Mouse (Mus musculus) spleen, postnatal 14 days (tissue): ENCODE measurements at regions not wholly inside any gene's neighbourhood (a gene's known extent, or its start where the extent isn't known, plus 50 kb on each side); places are given as distances from the start of the nearest gene placed in this dataset.

Experiments
- DNase-seq, 2 experiments: peaks; one replicate each; pipeline ENCODE4 v3.0.0; 2021 to 2022; ENCODE audit warnings: low spot score in 2 of 2

- no peak for DNase-seq
Measured at GRCm38 (mm10) chr7:121214181-121214580, 132.7 kb downstream of the Otoa start.

DNA sequence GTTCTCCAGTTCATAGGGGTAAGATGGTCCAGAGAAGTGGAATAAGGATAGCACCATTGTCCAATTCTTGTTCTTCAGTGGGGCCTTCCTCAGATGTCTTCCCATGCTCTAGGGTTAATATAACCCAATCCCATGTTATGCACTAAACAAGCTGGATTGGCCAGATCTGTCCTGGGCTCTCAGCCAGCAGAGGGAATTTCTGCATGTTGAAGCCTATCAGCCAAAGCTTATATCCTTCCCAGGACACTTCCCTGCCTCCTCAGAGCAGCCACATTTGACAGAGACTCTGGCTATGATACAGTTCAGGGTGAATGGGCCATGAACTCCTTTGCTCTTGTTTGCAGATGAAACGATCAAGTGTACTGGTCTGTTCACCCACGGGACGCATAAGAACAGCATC, 133.6 kb downstream of the Otoa start:
- DNase-seq = no peak

DNA sequence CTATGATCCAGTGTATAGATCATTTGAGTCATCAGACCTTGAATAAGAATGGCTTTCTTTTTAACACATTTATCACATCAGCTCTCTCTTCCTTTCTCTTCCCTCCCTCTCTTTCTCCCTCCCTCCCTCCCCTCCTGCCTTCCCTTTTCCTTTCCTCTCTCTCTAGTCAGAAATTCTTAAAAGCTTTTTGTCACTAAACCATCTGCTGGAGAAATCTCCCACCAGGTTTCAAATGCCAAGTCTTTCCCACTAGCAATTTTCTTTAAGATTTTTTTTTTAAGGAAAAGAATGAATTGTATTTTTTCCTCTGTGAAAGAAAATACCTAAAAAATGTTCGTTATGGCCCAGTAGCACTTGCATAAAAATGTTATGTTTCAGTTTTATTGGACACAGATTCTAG, 134.3 kb downstream of the Otoa start:
- DNase-seq = no peak

- DNase-seq = no peak
Measured at GRCm38 (mm10) chr7:121218031-121218430, 136.6 kb downstream of the Otoa start.

- no peak for DNase-seq
Measured at GRCm38 (mm10) chr7:121221158-121221557, 139.7 kb downstream of the Otoa start.

GRCm38 (mm10) chr7:121231881-121232280, 150.4 kb downstream of the Otoa start:
- no peak for DNase-seq

- DNase-seq = no peak
Measured at GRCm38 (mm10) chr7:121234831-121235230, 153.4 kb downstream of the Otoa start.

- no peak for DNase-seq
Measured at GRCm38 (mm10) chr7:121239731-121240130, 151.9 kb upstream of the Hs3st2 start.

- no peak for DNase-seq
Measured at GRCm38 (mm10) chr7:121247845-121248244, 143.8 kb upstream of the Hs3st2 start.

- DNase-seq = no peak
Measured at GRCm38 (mm10) chr7:121257466-121257865, 134.2 kb upstream of the Hs3st2 start.

DNA sequence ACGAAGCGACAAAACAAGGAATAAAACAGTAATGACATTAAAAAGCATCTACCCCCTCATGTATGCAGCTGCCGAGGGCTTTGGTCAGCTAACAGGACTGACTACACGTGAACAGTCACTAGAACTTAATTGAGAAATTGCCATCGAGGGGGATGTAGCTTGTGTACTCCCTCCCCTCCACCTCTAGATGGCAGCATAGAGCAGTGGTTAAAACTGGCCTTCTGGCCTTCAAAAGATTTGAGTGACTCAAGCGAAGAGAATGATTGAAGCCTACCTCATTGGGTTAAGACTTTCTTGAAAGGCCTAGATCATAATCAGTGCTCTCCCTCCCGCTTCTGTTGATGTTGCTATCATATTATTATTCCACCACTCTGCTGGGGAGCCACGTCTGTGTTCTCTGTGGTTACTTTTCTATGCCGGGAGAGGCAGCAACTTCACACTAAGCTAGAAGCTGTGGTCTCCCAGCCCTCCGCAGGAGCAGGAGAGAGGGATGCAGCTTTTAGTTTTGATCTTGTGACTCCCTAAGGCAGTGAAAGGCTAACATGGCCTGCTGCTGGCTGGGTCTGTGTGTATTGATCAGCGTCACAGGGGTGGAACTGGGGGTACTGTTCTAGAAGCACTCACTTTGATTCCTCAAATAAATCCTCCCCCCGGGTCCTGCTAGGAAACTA, 132.7 kb upstream of the Hs3st2 start:
- DNase-seq = peak in 1 of 2 experiments; percentile 4

DNA sequence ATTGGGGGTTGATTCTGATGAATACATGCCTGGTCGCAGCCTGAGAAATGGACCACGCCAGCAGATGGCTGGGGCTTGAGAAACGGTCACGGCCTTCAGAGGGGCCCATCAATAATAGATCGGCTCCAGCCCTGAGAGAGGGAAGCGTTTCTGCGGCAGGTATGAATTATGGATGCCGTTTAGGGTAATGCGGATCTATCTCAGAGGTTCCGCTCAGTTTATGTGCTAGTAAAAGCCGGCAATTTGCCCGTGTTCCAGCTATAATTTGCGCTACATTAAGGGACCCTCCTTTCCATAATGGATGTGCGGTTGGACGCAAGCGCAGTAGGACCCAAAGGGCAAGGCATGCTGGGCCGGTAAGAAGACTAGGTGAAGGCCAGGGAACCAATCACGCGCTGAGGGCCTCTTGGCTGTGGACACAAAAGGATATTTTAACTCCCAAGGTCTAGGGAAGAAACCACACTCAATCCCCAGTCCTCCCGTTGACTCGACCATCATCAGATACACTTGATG, 132.1 kb upstream of the Hs3st2 start:
- DNase-seq = no peak

GRCm38 (mm10) chr7:121269358-121269757, 122.3 kb upstream of the Hs3st2 start:
- DNase-seq = no peak

- no peak for DNase-seq
Measured at GRCm38 (mm10) chr7:121280597-121280996, 111.1 kb upstream of the Hs3st2 start.

DNA sequence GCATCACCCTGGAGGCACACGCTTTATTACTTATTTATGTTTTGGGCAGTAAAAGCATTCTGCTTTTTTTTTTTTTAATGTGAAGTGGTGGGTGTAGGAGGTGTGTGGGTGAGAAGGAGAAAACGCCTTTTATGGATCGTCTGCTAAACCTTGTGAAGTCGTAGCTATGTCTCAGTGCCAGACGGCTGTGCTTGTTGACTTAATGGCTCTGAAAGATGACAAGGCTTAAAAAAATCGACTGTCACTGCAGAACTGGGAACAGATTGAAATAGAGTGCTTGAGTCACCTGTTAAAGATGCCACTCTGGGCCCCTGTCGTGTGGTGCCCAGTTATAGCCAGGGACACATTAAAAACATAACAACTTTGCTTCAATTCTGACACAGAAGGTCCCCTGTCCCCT, 109.5 kb upstream of the Hs3st2 start:
- DNase-seq = no peak

- no peak for DNase-seq
Measured at GRCm38 (mm10) chr7:121289737-121290136, 101.9 kb upstream of the Hs3st2 start.

DNA sequence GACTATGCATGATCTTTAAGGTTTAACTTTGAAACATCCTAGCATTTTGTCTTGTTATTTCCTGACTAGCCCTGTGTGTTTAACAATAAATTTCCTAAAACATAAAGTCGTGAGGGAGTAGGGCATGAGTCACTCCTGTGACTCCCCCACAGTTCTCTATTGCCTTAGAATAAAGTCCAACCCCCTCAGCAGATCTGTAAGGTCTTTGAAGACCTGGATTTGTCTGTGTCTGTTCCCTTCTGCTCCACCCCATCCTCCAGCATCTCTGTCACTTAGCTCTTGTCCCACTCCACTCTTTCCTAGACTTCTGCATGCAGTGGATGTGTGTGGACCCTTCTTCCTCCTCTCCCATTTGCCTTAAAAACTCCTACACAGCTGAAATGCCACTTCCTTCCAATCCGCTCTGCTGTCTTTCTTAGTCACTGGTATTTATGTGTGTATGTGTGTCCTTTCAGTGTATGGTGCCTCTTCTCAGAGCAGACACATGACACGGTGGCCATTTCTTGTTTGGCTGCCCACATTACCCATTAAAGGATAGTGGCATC, 95.4 kb upstream of the Hs3st2 start:
- DNase-seq = no peak

GRCm38 (mm10) chr7:121312961-121313587, 78.6 kb upstream of the Hs3st2 start:
- no peak for DNase-seq

- DNase-seq = no peak
Measured at GRCm38 (mm10) chr7:121314521-121314920, 77.1 kb upstream of the Hs3st2 start.

DNA sequence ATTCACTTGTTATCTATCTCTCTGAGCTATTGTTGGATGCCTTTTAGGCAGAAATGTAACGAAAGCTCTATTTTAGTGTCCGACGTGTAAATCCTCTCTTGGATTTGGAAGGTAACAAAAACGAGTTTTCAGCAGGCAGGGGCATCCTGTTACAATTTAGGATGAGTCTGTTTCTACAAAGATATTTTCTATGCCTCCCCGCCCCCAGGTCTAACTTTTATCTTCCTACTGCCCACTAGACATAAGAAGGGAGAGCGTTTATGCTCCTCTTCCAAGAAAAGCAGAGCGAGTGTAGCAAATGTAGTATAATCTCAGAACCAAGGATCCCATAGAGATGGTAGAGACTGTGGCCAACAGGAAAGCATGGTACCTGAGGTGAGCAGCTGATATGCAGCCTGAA, 62.4 kb upstream of the Hs3st2 start:
- DNase-seq = no peak

- DNase-seq = no peak
Measured at GRCm38 (mm10) chr7:121332532-121332931, 59.1 kb upstream of the Hs3st2 start.

DNA sequence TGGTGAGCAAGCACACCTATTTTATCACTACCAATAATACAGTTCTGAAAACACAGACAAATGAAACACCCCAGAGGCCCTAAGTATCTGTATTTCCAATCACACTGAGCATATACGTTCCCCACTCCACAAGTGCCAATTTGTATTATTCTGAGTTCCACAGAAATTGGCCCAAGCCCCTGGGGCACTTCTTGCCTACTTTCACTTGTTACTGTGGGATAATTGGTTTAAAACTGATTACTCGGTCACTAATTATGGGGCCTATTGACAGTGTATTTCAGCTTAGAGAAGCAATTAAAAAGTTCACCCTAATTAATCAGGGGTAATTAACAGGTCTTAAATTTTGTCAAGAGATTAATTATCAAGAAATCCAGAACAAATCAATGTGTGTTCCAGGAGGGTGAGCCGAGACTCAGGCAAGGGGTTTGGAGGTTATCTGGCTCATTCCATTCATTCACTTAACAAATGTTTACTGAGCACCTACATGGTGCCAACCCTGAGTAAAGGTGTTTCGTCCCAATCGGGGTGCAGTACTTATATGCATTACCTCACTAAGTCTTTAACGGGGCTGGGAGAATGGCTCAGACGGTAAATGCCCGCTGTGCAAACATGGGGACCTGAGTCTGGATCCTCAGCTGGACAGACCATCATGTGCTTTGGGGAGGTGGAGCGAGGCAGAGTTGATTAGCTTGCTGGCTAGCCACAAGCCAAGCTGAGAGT, 56.1 kb upstream of the Hs3st2 start:
- no peak for DNase-seq

DNA sequence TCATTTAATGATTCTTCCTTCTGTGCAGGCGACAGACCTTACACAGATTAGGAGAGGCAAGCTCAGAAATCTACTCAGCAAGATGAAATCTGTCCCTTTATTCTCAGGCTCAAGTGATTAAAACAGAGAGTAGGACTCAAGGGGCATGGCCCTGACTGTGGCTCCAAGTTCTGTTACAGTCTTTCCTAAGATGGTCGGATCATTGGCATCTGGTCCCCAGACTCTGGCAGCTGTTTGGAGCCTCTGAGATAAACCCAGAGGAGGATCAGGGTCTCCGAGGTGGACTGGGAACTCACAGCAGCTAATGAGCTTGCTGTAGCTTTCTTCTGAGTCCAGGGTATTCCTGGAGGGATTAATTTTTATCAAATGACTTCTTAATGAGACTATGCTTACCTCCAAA, 51.7 kb upstream of the Hs3st2 start:
- no peak for DNase-seq
